Mouse (Mus musculus) mesoderm, embryonic 11.5 days (tissue): ENCODE measurements around the gene Oxt.
"Not testable (repeated sequence)": the region's sequence is repeated elsewhere in the genome, so short reads cannot be mapped to it uniquely, and the experiment has no call there.

ENCODE experiments used
- DNase-seq: peaks from one replicate; pipeline ENCODE4 v3.0.0-alpha.2; 2012; ENCODE audit warnings: low read depth, low spot score

The Oxt gene

GRCm38 (mm10) chr2:130575873-130576272 is at the start of gene Oxt:
Oxt (plus strand) TSS chr2:130576173.
- no peak for DNase-seq

GRCm38 (mm10) chr2:130528457-130528856 is 47.5 kb upstream of the Oxt start:
- no peak for DNase-seq

- no peak for DNase-seq
Measured at GRCm38 (mm10) chr2:130529290-130529689, 46.7 kb upstream of the Oxt start.

- DNase-seq: no peak
Measured at GRCm38 (mm10) chr2:130529925-130530324, 46.0 kb upstream of the Oxt start.

- DNase-seq: no peak
Measured at GRCm38 (mm10) chr2:130532201-130532600, 43.8 kb upstream of the Oxt start.

GRCm38 (mm10) chr2:130535017-130535416 is 41.0 kb upstream of the Oxt start:
- DNase-seq: no peak

GRCm38 (mm10) chr2:130536890-130537289 is 39.1 kb upstream of the Oxt start:
- DNase-seq: no peak

- no peak for DNase-seq
Measured at GRCm38 (mm10) chr2:130538876-130539546, 37.0 kb upstream of the Oxt start.

GRCm38 (mm10) chr2:130540266-130540665 is 35.7 kb upstream of the Oxt start:
- no peak for DNase-seq

- DNase-seq: no peak
Measured at GRCm38 (mm10) chr2:130546957-130547356, 29.0 kb upstream of the Oxt start.

GRCm38 (mm10) chr2:130554841-130555240 is 21.1 kb upstream of the Oxt start:
- no peak for DNase-seq

GRCm38 (mm10) chr2:130556292-130556691 is 19.7 kb upstream of the Oxt start:
- DNase-seq: no peak

GRCm38 (mm10) chr2:130557462-130557861 is 18.5 kb upstream of the Oxt start:
- DNase-seq: no peak

- no peak for DNase-seq
Measured at GRCm38 (mm10) chr2:130558015-130558414, 18.0 kb upstream of the Oxt start.

GRCm38 (mm10) chr2:130563212-130564055 is 12.5 kb upstream of the Oxt start, which contains the start of gene Mrps26:
Mrps26 (plus strand) TSS chr2:130563742.
- DNase-seq: peak; percentile 95

GRCm38 (mm10) chr2:130564063-130564462 is 11.9 kb upstream of the Oxt start:
- DNase-seq: no peak

- no peak for DNase-seq
Measured at GRCm38 (mm10) chr2:130564983-130565382, 11.0 kb upstream of the Oxt start.

GRCm38 (mm10) chr2:130568921-130569320 is 7.1 kb upstream of the Oxt start:
- DNase-seq: no peak

- no peak for DNase-seq
Measured at GRCm38 (mm10) chr2:130569926-130570325, 6.0 kb upstream of the Oxt start.

GRCm38 (mm10) chr2:130574960-130575359 is 1.0 kb upstream of the Oxt start:
- no peak for DNase-seq

- not testable (repeated sequence) for DNase-seq
Measured at GRCm38 (mm10) chr2:130576564-130576963, 591 bp downstream of the Oxt start.

- DNase-seq: no peak
Measured at GRCm38 (mm10) chr2:130577021-130577420, 1.0 kb downstream of the Oxt start.

GRCm38 (mm10) chr2:130577632-130578031 is 1.7 kb downstream of the Oxt start:
- DNase-seq: peak; percentile 21
